Mouse (Mus musculus) kidney, adult 8-10 months (tissue): Measurements from ENCODE around the gene Lsm6.

Source experiments
- DNase-seq, 2 experiments: peaks; one replicate each; pipeline ENCODE4 v3.0.0; 2022

Lsm6 gene

GRCm38 (mm10) chr8:78801201-78801600 lies 19.7 kb downstream of the Lsm6 start:
- no peak for DNase-seq

GRCm38 (mm10) chr8:78798671-78799070 lies 22.3 kb downstream of the Lsm6 start:
- DNase-seq: no peak

GRCm38 (mm10) chr8:78797985-78798384 lies 23.0 kb downstream of the Lsm6 start:
- no peak for DNase-seq

GRCm38 (mm10) chr8:78793231-78793630 lies 27.7 kb downstream of the Lsm6 start:
- no peak for DNase-seq

- DNase-seq: no peak
Measured at GRCm38 (mm10) chr8:78776816-78777215, 44.1 kb downstream of the Lsm6 start.

- DNase-seq: no peak
Measured at GRCm38 (mm10) chr8:78771256-78771655, 49.7 kb downstream of the Lsm6 start.

GRCm38 (mm10) chr8:78770584-78770983 lies 50.4 kb downstream of the Lsm6 start:
- DNase-seq: no peak

- DNase-seq: no peak
Measured at GRCm38 (mm10) chr8:78765556-78765955, 55.4 kb downstream of the Lsm6 start.

GRCm38 (mm10) chr8:78764976-78765375 lies 56.0 kb downstream of the Lsm6 start:
- DNase-seq: no peak

GRCm38 (mm10) chr8:78759139-78759538 lies 61.8 kb downstream of the Lsm6 start:
- no peak for DNase-seq

GRCm38 (mm10) chr8:78754986-78755385 lies 66.0 kb downstream of the Lsm6 start:
- no peak for DNase-seq
